Mouse (Mus musculus) forebrain, embryonic 16.5 days (tissue): ENCODE measurements around the gene Jph3. TPM values are rescaled to one million over a fixed set of nuclear protein-coding genes. Genes with fewer than 3 reads are reported as not detected.

ENCODE experiments used
- ATAC-seq: fragments of 200-750 bp; cut with Nextera tagmentation; 2 replicates; pipeline ENCODE4 v1.8.0; 2017; ENCODE audit warnings: mild to moderate bottlenecking, moderate library complexity
- H3K27ac ChIP-seq: fragments of 300-500 bp; sonication (generic); 2 replicates; pipeline ENCODE4 v1.5.1; 2014; ENCODE audit warnings: low read length, control low read depth
- H3K27me3 ChIP-seq: fragments of 300-500 bp; sonication (generic); replicated peaks from 2 replicates; pipeline ENCODE4 v1.6.1; 2014; ENCODE audit warnings: low read length; ENCODE audit not compliant: control insufficient read depth, insufficient read depth
- H3K36me3 ChIP-seq: fragments of 300-500 bp; sonication (generic); 2 replicates; pipeline ENCODE4 v1.6.1; 2014; ENCODE audit not compliant: control insufficient read depth, insufficient read depth
- H3K4me1 ChIP-seq: fragments of 300-500 bp; sonication (generic); replicated peaks from 2 replicates; pipeline ENCODE4 v1.6.1; 2014; ENCODE audit warnings: low read length; ENCODE audit not compliant: control insufficient read depth, insufficient read depth
- H3K4me2 ChIP-seq: fragments of 300-500 bp; sonication (generic); 2 replicates; pipeline ENCODE4 v1.6.1; 2014; ENCODE audit warnings: mild to moderate bottlenecking, low read length, control low read depth
- H3K4me3 ChIP-seq: fragments of 300-500 bp; sonication (generic); replicated peaks from 2 replicates; pipeline ENCODE4 v1.5.1; 2014; ENCODE audit warnings: mild to moderate bottlenecking, low read length, control low read depth
- H3K9ac ChIP-seq: fragments of 300-500 bp; sonication (generic); replicated peaks from 2 replicates; pipeline ENCODE4 v1.6.1; 2014; ENCODE audit warnings: low read depth, low read length, control low read depth
- H3K9me3 ChIP-seq: fragments of 300-500 bp; sonication (generic); 2 replicates; pipeline ENCODE4 v1.6.1; 2016; ENCODE audit warnings: low read length; ENCODE audit not compliant: control insufficient read depth
- WGBS: fragments of 180-500 bp; shearing (Covaris S2); extraction: QIAGEN DNeasy Blood & Tissue Kit; methylation state at CpG from one replicate; pipeline ENCODE4 v1.1.7; 2014; 5-methylcytosine and 5-hydroxymethylcytosine counted together
- polyA plus RNA-seq: library from polyadenylated mRNA; unstranded; fragments of >200 nt; fragmentation: Nextera tagmentation; extraction: Ambion mirVana; gene quantifications from 2 replicates; pipeline ENCODE4 v1.2.1, GENCODE M21; 2015

Jph3 gene
- polyA plus RNA-seq, 1 experiment from 2014 or later = 93.4 TPM

GRCm38 (mm10) chr8:121697735-121698614 is 31.4 kb upstream of the Jph3 start:
- H3K9ac ChIP-seq = peak overlapping the region; percentile 25; the same call in 1 of the 2 replicates
- ATAC-seq = peak; percentile 30
- H3K36me3 ChIP-seq = no peaks in the 10 kb centered on the region
- peaks cover 15% of the 10 kb centered on the region for H3K4me1 ChIP-seq
- H3K4me2 ChIP-seq = peak overlapping the region; percentile 43
- no peaks in the 10 kb centered on the region for H3K27me3 ChIP-seq
- 2% methylated on average over 17 of the region's 17 CpGs for WGBS
- peak overlapping the region; percentile 44; the same call in 1 of the 2 replicates for H3K27ac ChIP-seq
- H3K4me3 ChIP-seq = no peak overlapping the region
- no peaks in the 10 kb centered on the region for H3K9me3 ChIP-seq

GRCm38 (mm10) chr8:121698615-121699101 is 30.8 kb upstream of the Jph3 start:
- Histone ChIP-seq H3K9ac (no peak overlapping the region), H3K36me3 (no peaks in the 10 kb centered on the region), H3K27ac (peak overlapping the region; percentile 28; the same call in 1 of the 2 replicates), H3K27me3 (no peaks in the 10 kb centered on the region), H3K9me3 (no peaks in the 10 kb centered on the region), H3K4me1 (peaks cover 15% of the 10 kb centered on the region), H3K4me2 (peak overlapping the region; percentile 26), H3K4me3 (no peak overlapping the region)
- 0 out of 2 replicates have a peak, but pooled peaks have one; percentile 24 for ATAC-seq
- 4% methylated on average over 9 of the region's 9 CpGs for WGBS

GRCm38 (mm10) chr8:121699936-121700335 is 29.5 kb upstream of the Jph3 start:
- no peaks in the 10 kb centered on the region for H3K9me3 ChIP-seq
- no peaks in the 10 kb centered on the region for H3K27me3 ChIP-seq
- H3K27ac ChIP-seq = no peak overlapping the region
- ATAC-seq = no peak
- H3K4me1 ChIP-seq = peaks cover 15% of the 10 kb centered on the region
- 95% methylated on average over 2 of the region's 2 CpGs for WGBS
- H3K4me2 ChIP-seq = no peak overlapping the region
- no peak overlapping the region for H3K9ac ChIP-seq
- no peaks in the 10 kb centered on the region for H3K36me3 ChIP-seq
- no peak overlapping the region for H3K4me3 ChIP-seq

GRCm38 (mm10) chr8:121705174-121705573 is 24.2 kb upstream of the Jph3 start:
- H3K27ac ChIP-seq = peak overlapping the region; percentile 82
- H3K27me3 ChIP-seq = no peaks in the 10 kb centered on the region

GRCm38 (mm10) chr8:121706956-121707355 is 22.5 kb upstream of the Jph3 start:
- no peaks in the 10 kb centered on the region for H3K36me3 ChIP-seq
- no peak overlapping the region for H3K27ac ChIP-seq
- H3K9me3 ChIP-seq = no peaks in the 10 kb centered on the region
- H3K27me3 ChIP-seq = no peaks in the 10 kb centered on the region
- H3K9ac ChIP-seq = no peak overlapping the region
- 87% methylated on average over 11 of the region's 11 CpGs for WGBS
- no peaks in the 10 kb centered on the region for H3K4me1 ChIP-seq
- no peak overlapping the region for H3K4me2 ChIP-seq
- no peak for ATAC-seq
- no peak overlapping the region for H3K4me3 ChIP-seq

More at GRCm38 (mm10) chr8:121705174-121705573, 24.2 kb upstream of the Jph3 start:
- Histone ChIP-seq H3K4me1 (no peaks in the 10 kb centered on the region), H3K36me3 (no peaks in the 10 kb centered on the region), H3K9ac (no peak overlapping the region), H3K9me3 (no peaks in the 10 kb centered on the region), H3K4me2 (no peak overlapping the region), H3K4me3 (no peak overlapping the region)
- ATAC-seq = peak; percentile 36; the same call in 1 of the 2 replicates
- 66% methylated on average over 3 of the region's 3 CpGs for WGBS

- no peaks in the 10 kb centered on the region for H3K36me3 ChIP-seq
- H3K27me3 ChIP-seq = no peaks in the 10 kb centered on the region
- no peak overlapping the region for H3K9ac ChIP-seq
- no peak overlapping the region for H3K27ac ChIP-seq
- H3K9me3 ChIP-seq = no peaks in the 10 kb centered on the region
- no peak overlapping the region for H3K4me3 ChIP-seq
- H3K4me1 ChIP-seq = no peaks in the 10 kb centered on the region
- no peak for ATAC-seq
- H3K4me2 ChIP-seq = no peak overlapping the region
- WGBS = 44% methylated on average over 6 of the region's 6 CpGs
Measured at GRCm38 (mm10) chr8:121708406-121708805, 21.0 kb upstream of the Jph3 start.

- Histone ChIP-seq H3K4me3 (0 out of 2 replicates have a peak overlapping the region, but pooled peaks have one; percentile 2), H3K9me3 (no peaks in the 10 kb centered on the region), H3K36me3 (no peaks in the 10 kb centered on the region), H3K27ac (peak overlapping the region; percentile 10; the same call in 1 of the 2 replicates), H3K27me3 (no peaks in the 10 kb centered on the region), H3K4me1 (peaks cover 9% of the 10 kb centered on the region), H3K4me2 (peak overlapping the region; percentile 35), H3K9ac (0 out of 2 replicates have a peak overlapping the region, but pooled peaks have one; percentile 0)
- 49% methylated on average over 14 of the region's 14 CpGs for WGBS
- ATAC-seq = peak; percentile 51
Measured at GRCm38 (mm10) chr8:121717502-121717901, 11.9 kb upstream of the Jph3 start.

- ATAC-seq = peak; percentile 92
- no peak overlapping the region; the same call in 1 of the 2 replicates for H3K27ac ChIP-seq
Measured at GRCm38 (mm10) chr8:121717982-121718425, 11.4 kb upstream of the Jph3 start.

GRCm38 (mm10) chr8:121718925-121719324 is 10.5 kb upstream of the Jph3 start:
- Histone ChIP-seq H3K27ac (no peak overlapping the region), H3K4me3 (no peak overlapping the region), H3K4me1 (peaks cover 9% of the 10 kb centered on the region), H3K36me3 (no peaks in the 10 kb centered on the region), H3K27me3 (no peaks in the 10 kb centered on the region), H3K4me2 (no peak overlapping the region), H3K9ac (no peak overlapping the region), H3K9me3 (no peaks in the 10 kb centered on the region)
- ATAC-seq = no peak
- WGBS = 62% methylated on average over 6 of the region's 6 CpGs

More at GRCm38 (mm10) chr8:121717982-121718425, 11.4 kb upstream of the Jph3 start:
- H3K4me1 ChIP-seq = peaks cover 9% of the 10 kb centered on the region
- H3K9me3 ChIP-seq = no peaks in the 10 kb centered on the region
- peak overlapping the region; percentile 36 for H3K9ac ChIP-seq
- peak overlapping the region; percentile 35 for H3K4me2 ChIP-seq
- H3K4me3 ChIP-seq = 0 out of 2 replicates have a peak overlapping the region, but pooled peaks have one; percentile 2
- WGBS = 29% methylated on average over 12 of the region's 12 CpGs
- H3K36me3 ChIP-seq = no peaks in the 10 kb centered on the region
- no peaks in the 10 kb centered on the region for H3K27me3 ChIP-seq
